Comparison of ENCODE assay signal across 14 mouse cellular contexts in genomic region chr4:137339415-137339814, GRCm38 (mm10). TPM values are rescaled to one million over a fixed set of nuclear protein-coding genes. Genes with fewer than 3 reads are reported as not detected.
DNase-seq lines count a peak whose midpoint lies in the region; ATAC-seq and TF ChIP-seq lines count a peak whose summit lies in the region.
"Had no signal": no experiment of that assay in that cellular context is flagged by ENCODE, and none has a peak within 500 bp of the region (broad histone marks: within the 10 kb centered on the region; RNA-seq: fewer than 3 reads in every experiment).

No protein-coding gene starts in this region.

- H3K4me1 ChIP-seq in megakaryocyte, embryonic 14.5 days: peaks cover 84% of the 10 kb centered on the region
- H3K4me1 ChIP-seq: forebrain, embryonic 15.5 days had no signal

- TF ChIP-seq CTCF in brain, embryonic 14.5 days (IDR thresholded peaks at IDR 0.05; ENCODE audit: borderline replicate concordance, extremely low read depth, insufficient read depth, insufficient read length): no peak

- H3K36me3 ChIP-seq in megakaryocyte, embryonic 14.5 days (replicated peaks; ENCODE audit: low read length): peaks cover 76% of the 10 kb centered on the region

- TF ChIP-seq POLR2A in brain, embryonic 14.5 days (IDR thresholded peaks at IDR 0.05; ENCODE audit: borderline replicate concordance, extremely low read depth, insufficient read depth, insufficient read length, poor library complexity, severe bottlenecking): no peak

- H3K27me3 ChIP-seq in megakaryocyte, embryonic 14.5 days (replicated peaks): no peaks in the 10 kb centered on the region
- H3K27me3 ChIP-seq: forebrain, embryonic 15.5 days; stomach, embryonic 15.5 days had no signal

- ATAC-seq in megakaryocyte, adult 5-6 weeks (ENCODE audit: poor library complexity, severe bottlenecking): no peak
- ATAC-seq: forebrain, embryonic 15.5 days had no signal

- peak; percentile 24 to 30 for DNase-seq in heart, adult 9 months (ENCODE audit: low spot score in 2 of 2)
- no peak for DNase-seq in heart, postnatal 4 days
- peak; percentile 12 for DNase-seq in brain, embryonic 14.5 days (ENCODE audit: low read depth)
- no peak for DNase-seq in ovary, adult 18-20 months (ENCODE audit: low spot score)
- no peak for DNase-seq in frontal cortex, postnatal 14 days (ENCODE audit: low spot score in 2 of 2)
- DNase-seq: cerebellum, adult 8-10 months; gastrocnemius, postnatal 36 days; kidney, adult 18-20 months; layer of hippocampus, adult 9-11 months; left cerebral cortex, postnatal 4 days had no signal

- H3K9me3 ChIP-seq in megakaryocyte, embryonic 14.5 days: no peaks in the 10 kb centered on the region
- H3K9me3 ChIP-seq: forebrain, embryonic 15.5 days; stomach, embryonic 15.5 days had no signal

- peak overlapping the region; percentile 78 for H3K4me3 ChIP-seq in megakaryocyte, embryonic 14.5 days (replicated peaks)
- H3K4me3 ChIP-seq: forebrain, embryonic 15.5 days; stomach, embryonic 15.5 days had no signal

RNA-seq across cellular contexts. Expression of gene Cdc42, which starts 18.1 kb away (rescaled TPM):
- 100 to 1,000 TPM; 276 to 285 TPM for total RNA-seq in heart, postnatal 4 days (2021)
- 4.3 and 28.1 TPM in 2 replicates for polyA plus RNA-seq in megakaryocyte, embryonic 14.5 days (2012; ENCODE audit: insufficient read depth, low replicate concordance)
- 1,134 and 1,141 TPM in 2 replicates for total RNA-seq in megakaryocyte, adult 5-6 weeks (2015)
- total RNA-seq in megakaryocyte, adult 5-6 weeks (2017): 1,082 and 1,090 TPM in 2 replicates
- polyA plus RNA-seq in brain, embryonic 14.5 days (2012; rRNA removed): 402 and 445 TPM in 2 replicates

Comparison
In these comparisons a context has a peak if more than half of its experiments do, and no peak if none do; other contexts are left out.
1. DNase-seq: peak in heart, adult 9 months (2 of 2) and brain, embryonic 14.5 days (single experiment); none in heart, postnatal 4 days (single experiment), ovary, adult 18-20 months (single experiment) and frontal cortex, postnatal 14 days (0 of 2).